Mouse (Mus musculus) urinary bladder, postnatal 25 days (tissue): Measurements from ENCODE around the gene Stat5a.

Source experiments
- DNase-seq: peaks from one replicate; pipeline ENCODE4 v3.0.0; 2022; ENCODE audit warnings: low spot score

Stat5a gene

DNA sequence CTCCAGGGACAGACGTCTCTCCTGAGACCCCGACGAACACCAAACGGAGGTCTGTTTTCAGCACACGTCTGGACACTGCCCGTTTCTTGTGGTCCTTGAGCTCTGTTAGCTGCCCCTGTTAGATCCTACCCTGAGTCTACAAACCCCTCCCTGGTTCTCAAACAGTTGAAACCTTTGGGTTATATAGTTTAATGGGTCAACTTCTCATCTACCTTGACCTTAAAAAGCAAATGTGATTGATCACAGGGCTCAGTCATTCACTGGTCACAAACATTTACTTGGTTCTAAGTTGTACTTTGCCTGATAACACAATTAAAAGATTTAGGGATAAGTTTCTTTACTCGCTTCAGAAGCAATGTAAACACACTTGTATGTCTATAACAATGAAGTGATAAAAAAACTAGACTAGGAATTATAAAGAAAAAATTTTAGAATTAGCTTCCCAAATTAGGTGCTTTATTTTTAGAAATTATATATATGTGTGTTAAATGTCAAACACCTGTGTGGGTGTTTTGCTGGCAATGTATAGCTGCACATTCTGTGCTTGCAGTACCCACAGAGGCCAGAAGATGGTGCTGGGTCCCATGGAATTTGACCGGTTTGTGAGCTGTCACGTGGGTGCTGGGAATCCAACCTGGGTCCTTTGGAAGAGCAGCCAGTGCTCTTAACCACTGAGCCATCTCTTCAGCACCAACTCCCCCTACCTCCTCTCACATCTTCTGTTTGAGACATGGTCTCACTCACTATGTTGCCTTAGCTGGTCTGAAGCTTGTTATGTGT is 22.0 kb upstream of the Stat5a start:
- DNase-seq: no peak

- no peak for DNase-seq
Measured at GRCm38 (mm10) chr11:100838894-100839293, 20.3 kb upstream of the Stat5a start.

DNA sequence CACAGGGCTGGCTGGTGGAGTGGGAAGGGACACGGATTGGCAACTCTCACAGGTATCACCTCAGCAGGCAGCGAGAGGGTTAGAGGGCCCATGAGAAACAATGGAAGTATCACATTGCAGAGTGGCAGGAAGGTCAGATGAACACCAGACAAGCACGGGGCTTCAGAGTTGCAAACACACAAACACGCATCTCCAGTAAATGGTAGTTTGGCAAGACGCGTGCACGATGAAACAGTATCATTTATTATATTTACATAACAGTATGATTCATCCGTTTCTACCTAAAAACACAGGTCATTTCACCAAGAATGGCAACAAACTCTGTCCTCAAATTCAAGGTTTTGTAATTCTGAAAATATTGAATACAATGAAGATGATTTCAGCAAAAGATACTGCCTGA is 19.6 kb upstream of the Stat5a start:
- no peak for DNase-seq

DNA sequence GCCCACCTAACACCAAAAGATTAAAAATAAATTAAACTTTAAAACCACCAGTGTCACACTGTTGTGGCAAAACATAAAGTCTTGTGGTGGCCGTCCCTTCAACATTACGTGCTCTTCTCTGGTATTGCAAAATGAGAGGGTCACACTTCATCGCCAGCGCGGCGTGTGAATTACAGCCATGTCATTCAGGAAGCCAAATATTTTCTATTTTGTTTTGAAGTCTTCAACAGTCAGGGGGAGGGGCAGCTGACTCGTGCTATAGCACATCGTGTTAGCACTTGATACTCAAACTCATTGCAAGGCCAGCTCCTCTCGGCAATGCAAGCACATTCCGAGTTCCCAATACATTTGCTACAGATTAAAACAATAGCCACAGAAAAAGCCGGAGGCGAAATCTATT is 18.3 kb upstream of the Stat5a start:
- DNase-seq: no peak

- DNase-seq: no peak
Measured at GRCm38 (mm10) chr11:100842025-100842424, 17.1 kb upstream of the Stat5a start.

GRCm38 (mm10) chr11:100843070-100843669 is 16.0 kb upstream of the Stat5a start:
- no peak for DNase-seq

GRCm38 (mm10) chr11:100844121-100844520 is 15.0 kb upstream of the Stat5a start:
- no peak for DNase-seq

DNA sequence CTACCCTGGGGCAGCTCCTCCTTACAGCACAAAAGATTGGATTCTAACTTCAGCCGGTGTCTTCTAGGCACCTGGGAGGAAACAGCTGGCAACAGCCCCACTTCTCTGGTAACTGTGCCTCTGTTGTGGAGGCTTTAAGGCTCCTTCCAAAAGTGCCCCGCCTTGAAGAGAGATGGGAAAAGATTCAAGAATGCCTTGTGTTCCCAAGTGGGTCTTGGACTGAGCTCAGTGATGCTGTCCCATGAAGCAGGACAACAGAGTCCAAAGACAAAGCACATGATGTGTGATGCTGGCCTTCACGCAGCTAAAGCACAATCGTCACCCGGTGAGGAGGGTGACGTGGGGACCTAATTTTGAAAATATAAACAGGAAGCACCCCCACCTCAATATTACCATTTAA is 13.4 kb upstream of the Stat5a start:
- no peak for DNase-seq

DNA sequence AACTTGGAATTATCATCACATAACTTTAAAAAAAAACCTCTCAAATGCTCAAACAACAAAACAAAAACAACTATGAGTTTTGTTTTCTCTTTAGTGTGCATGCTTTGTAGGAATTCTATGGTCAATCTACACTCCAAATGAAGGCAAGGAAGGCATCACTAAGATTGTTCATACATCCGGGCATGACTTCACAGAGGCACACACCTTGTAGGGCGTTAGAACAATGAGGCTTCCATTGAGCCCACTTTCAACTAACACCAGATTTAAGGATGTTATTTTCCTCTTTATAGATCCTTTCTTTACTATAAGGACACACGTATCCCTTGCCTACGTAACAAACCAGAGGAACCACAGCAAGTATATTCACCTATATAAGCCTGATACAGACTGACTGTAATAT is 11.6 kb upstream of the Stat5a start:
- DNase-seq: no peak

GRCm38 (mm10) chr11:100848080-100848479 is 11.1 kb upstream of the Stat5a start:
- no peak for DNase-seq

- no peak for DNase-seq
Measured at GRCm38 (mm10) chr11:100848789-100849379, 10.3 kb upstream of the Stat5a start.

DNA sequence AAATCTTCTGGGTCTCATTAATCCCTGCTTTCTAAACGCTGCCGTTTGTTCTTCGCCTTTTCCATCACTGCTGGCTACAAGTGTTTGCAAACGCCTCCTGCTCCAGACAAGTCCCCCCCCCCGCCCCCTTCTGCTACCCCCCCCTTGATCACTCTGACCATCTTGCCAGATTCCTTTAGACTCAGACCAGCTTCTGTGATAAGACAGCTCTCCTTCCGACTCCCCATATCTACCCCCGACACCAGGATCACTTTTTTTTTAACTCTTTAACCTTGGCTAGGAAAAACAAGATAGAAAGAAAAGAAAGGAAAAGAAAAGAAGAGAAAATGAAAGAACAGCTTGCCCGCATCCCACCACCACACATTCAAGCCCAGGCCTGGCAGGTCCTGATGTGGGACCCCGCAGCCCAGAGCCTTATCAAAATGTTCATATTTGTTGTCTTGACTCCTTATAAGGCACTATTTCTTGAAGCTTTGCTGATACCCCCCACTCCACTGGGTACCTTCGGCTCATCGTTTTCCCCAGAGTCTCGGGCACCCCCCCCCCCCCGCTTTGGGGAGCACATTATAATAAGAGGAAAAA is 9.6 kb upstream of the Stat5a start:
- no peak for DNase-seq

GRCm38 (mm10) chr11:100850038-100850777 is 8.9 kb upstream of the Stat5a start, which contains the start of gene Stat5b:
Stat5b (minus strand) TSS chr11:100850724.
- DNase-seq: peak; percentile 71

DNA sequence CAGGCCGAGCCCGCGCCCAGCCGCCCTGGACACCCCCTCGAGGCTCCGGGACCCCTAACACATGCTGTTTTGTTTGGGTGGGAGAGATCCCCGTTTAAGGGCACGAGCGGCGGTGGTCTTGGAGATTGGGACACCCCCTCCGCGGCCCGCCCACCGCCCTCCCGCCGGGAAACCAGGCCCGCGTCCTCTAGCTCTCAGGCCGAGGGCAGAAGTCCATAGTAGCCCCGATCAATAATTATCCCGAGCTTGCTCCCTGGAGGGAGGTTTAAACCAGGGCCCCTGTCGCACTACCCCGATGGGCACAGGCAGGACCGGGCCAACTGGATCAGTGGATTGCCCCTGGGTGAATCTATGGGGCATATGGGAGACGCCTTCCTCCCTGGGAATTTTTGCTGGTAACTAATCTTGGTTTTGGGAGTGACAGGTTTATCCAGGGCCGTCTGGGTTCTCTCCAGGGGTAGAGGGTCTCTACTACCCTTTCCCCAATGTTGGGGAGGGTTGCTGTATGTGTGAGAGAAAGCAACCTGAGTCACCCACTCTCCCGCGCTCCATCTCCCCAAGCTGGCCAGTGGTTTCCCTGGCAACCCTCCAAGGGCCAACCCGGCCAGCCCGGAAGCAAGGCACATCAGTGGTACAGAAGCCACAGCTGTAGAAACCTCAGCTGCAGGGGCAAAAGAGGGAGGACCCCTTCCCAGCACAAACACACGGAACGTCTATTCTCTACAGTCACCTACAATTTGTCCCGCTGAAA is 8.2 kb upstream of the Stat5a start:
- DNase-seq: peak; percentile 63

- DNase-seq: no peak
Measured at GRCm38 (mm10) chr11:100852088-100852487, 7.1 kb upstream of the Stat5a start.

- no peak for DNase-seq
Measured at GRCm38 (mm10) chr11:100853018-100853417, 6.1 kb upstream of the Stat5a start.

DNA sequence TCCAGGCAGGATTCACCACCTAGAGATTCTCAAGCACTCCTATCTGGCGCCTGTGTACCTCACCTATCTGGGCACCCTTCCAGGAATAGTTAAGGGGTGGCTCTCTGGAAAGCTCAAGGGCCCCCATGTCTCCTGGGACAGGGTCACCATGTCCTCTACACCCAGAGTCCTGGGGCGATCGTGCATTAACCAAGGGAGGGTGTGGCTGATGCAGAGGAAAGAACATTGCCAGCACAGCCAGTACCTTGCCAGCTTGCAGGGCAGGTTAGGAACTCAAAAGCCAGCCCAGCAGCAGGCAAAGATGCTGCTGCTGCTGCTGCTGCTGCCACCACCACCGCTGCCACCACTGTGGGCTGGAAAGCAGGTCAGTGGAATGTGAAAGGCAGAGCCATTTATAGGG is 4.9 kb upstream of the Stat5a start:
- no peak for DNase-seq

DNA sequence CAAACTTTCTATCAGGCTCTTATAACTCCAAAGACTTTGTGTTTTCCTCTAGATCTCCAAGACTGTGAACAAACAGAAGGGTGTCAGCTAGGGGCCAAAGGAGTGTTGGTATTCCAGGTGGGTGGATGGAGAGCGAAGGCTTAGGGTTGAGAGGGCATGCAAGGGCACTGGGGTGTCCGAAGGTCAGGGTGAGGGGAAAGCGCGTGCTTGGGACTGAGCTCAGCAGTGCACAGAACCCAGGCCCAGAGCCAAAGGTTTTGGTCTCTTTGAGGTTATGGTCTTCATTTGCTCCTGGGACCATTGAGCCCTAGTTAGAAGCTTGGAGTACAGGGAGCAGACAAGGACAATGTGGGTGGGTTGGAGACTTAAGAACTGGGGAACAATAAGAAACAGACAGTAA is 4.0 kb upstream of the Stat5a start:
- DNase-seq: no peak

- no peak for DNase-seq
Measured at GRCm38 (mm10) chr11:100857960-100858359, 1.2 kb upstream of the Stat5a start.

DNA sequence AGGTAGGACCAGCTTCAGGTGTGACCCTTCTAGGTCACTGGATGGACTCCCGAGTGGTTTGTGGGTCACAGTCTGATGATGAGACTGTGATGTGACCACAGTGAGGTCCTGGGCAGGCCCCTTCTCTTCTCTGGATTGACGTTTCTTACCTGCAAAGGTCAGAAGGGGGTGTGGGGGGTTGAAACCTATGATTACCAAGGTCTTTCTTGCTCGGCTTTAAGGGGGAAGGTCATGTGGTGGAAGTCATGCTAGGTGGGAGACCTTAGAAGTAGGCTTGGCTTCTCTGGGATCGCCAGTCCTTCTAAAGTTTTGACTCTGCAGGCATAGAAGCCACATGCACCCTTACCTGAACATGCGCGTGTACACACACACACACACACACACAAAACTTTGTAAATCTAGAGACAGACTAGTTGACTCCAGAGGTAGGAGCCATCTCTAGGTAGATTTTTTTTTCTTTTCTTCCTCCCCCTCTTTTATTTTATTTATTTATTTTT is 476 bp downstream of the Stat5a start:
- no peak for DNase-seq
